Mouse (Mus musculus): ENCODE results near the gene Tmem41a. TPM values are rescaled to one million over a fixed set of nuclear protein-coding genes. Genes with fewer than 3 reads are reported as not detected.
A peak's percentile ranks its signal among the peaks of the same experiment; 100 is the strongest.
"Not testable (repeated sequence)": the region's sequence is repeated elsewhere in the genome, so short reads cannot be mapped to it uniquely, and the experiment has no call there.

The Tmem41a gene
- 31.7 and 32.8 TPM in 2 replicates for polyA plus RNA-seq (2016; fragmentation: Nextera tagmentation; extraction: Ambion mirVana)

GRCm38 (mm10) chr16:21946761-21947715 is at the start of gene Tmem41a:
Tmem41a (minus strand) TSS chr16:21947552.
- 1% methylated on average over 60 of the region's 63 CpGs for WGBS (ENCODE audit: insufficient replicate concordance)
- Histone ChIP-seq H3K27ac (peak within 1 kb of the TSS; percentile 64), H3K27me3 (replicated peaks) (peaks cover 6% of the 10 kb centered on the region; the same call in 1 of the 2 replicates), H3K36me3 (peaks cover 8% of the 10 kb centered on the region), H3K4me2 (peak within 1 kb of the TSS; percentile 83), H3K4me3 (peak within 1 kb of the TSS; percentile 71), H3K9ac (peak within 1 kb of the TSS; percentile 78), H3K4me1 (peaks cover 24% of the 10 kb centered on the region), H3K9me3 (replicated peaks) (no peaks in the 10 kb centered on the region)
- peak; percentile 95 for ATAC-seq

- Histone ChIP-seq H3K9ac (peak overlapping the region; percentile 64), H3K27ac (peak overlapping the region; percentile 92), H3K4me3 (peak overlapping the region; percentile 28; the same call in 1 of the 2 replicates), H3K27me3 (replicated peaks) (no peaks in the 10 kb centered on the region), H3K9me3 (replicated peaks) (no peaks in the 10 kb centered on the region), H3K4me2 (peak overlapping the region; percentile 63), H3K4me1 (peaks cover 39% of the 10 kb centered on the region), H3K36me3 (no peaks in the 10 kb centered on the region)
- peak; percentile 78 for ATAC-seq
- 22% methylated on average over 4 of the region's 4 CpGs for WGBS (ENCODE audit: insufficient replicate concordance)
Observed at GRCm38 (mm10) chr16:21996402-21996801, 49.0 kb upstream of the Tmem41a start.

GRCm38 (mm10) chr16:21995304-21995703 is 48.0 kb upstream of the Tmem41a start, which contains the start of gene Liph:
Liph (minus strand) TSS chr16:21995663.
- peak within 1 kb of the TSS; percentile 29 for H3K4me3 ChIP-seq
- H3K4me1 ChIP-seq, result peaks cover 39% of the 10 kb centered on the region
- peak within 1 kb of the TSS; percentile 64 for H3K9ac ChIP-seq
- ATAC-seq, result no peak
- 17% methylated on average over 16 of the region's 16 CpGs for WGBS (ENCODE audit: insufficient replicate concordance)
- H3K27ac ChIP-seq, result peak within 1 kb of the TSS; percentile 92
- H3K27me3 ChIP-seq (replicated peaks), result no peaks in the 10 kb centered on the region
- peak within 1 kb of the TSS; percentile 63 for H3K4me2 ChIP-seq
- H3K9me3 ChIP-seq (replicated peaks), result no peaks in the 10 kb centered on the region
- no peaks in the 10 kb centered on the region for H3K36me3 ChIP-seq

GRCm38 (mm10) chr16:21991774-21992173 is 44.4 kb upstream of the Tmem41a start:
- ATAC-seq, result no peak
- H3K36me3 ChIP-seq, result no peaks in the 10 kb centered on the region
- WGBS (ENCODE audit: insufficient replicate concordance), result 73% methylated on average over 2 of the region's 2 CpGs
- H3K27me3 ChIP-seq (replicated peaks), result no peaks in the 10 kb centered on the region
- no peaks in the 10 kb centered on the region for H3K9me3 ChIP-seq (replicated peaks)
- H3K9ac ChIP-seq, result no peak overlapping the region
- H3K4me2 ChIP-seq, result no peak overlapping the region
- H3K27ac ChIP-seq, result no peak overlapping the region
- H3K4me3 ChIP-seq, result no peak overlapping the region
- H3K4me1 ChIP-seq, result peaks cover 22% of the 10 kb centered on the region

- not testable (repeated sequence) for H3K9me3 ChIP-seq (replicated peaks); H3K4me2 ChIP-seq; H3K4me3 ChIP-seq; ATAC-seq; H3K9ac ChIP-seq; H3K27me3 ChIP-seq (replicated peaks); H3K27ac ChIP-seq; H3K36me3 ChIP-seq
- peaks cover 13% of the 10 kb centered on the region for H3K4me1 ChIP-seq
Observed at GRCm38 (mm10) chr16:21990893-21991292, 43.5 kb upstream of the Tmem41a start.

- no peaks in the 10 kb centered on the region for H3K4me1 ChIP-seq
- H3K27me3 ChIP-seq (replicated peaks), result no peaks in the 10 kb centered on the region
- no peak overlapping the region for H3K4me2 ChIP-seq
- no peak overlapping the region for H3K4me3 ChIP-seq
- 65% methylated on average over 5 of the region's 5 CpGs for WGBS (ENCODE audit: insufficient replicate concordance)
- no peaks in the 10 kb centered on the region for H3K36me3 ChIP-seq
- H3K27ac ChIP-seq, result no peak overlapping the region
- no peak for ATAC-seq
- H3K9me3 ChIP-seq (replicated peaks), result no peaks in the 10 kb centered on the region
- no peak overlapping the region for H3K9ac ChIP-seq
Observed at GRCm38 (mm10) chr16:21987956-21988355, 40.6 kb upstream of the Tmem41a start.

GRCm38 (mm10) chr16:21986191-21986590 is 38.8 kb upstream of the Tmem41a start:
- no peaks in the 10 kb centered on the region for H3K27me3 ChIP-seq (replicated peaks)
- H3K36me3 ChIP-seq, result no peaks in the 10 kb centered on the region
- no peak overlapping the region for H3K4me3 ChIP-seq
- H3K9ac ChIP-seq, result no peak overlapping the region
- no peaks in the 10 kb centered on the region for H3K9me3 ChIP-seq (replicated peaks)
- H3K4me1 ChIP-seq, result no peaks in the 10 kb centered on the region
- 53% methylated on average over 3 of the region's 3 CpGs for WGBS (ENCODE audit: insufficient replicate concordance)
- no peak overlapping the region for H3K27ac ChIP-seq
- ATAC-seq, result no peak
- H3K4me2 ChIP-seq, result no peak overlapping the region

GRCm38 (mm10) chr16:21984091-21984490 is 36.7 kb upstream of the Tmem41a start:
- Histone ChIP-seq H3K36me3 (no peaks in the 10 kb centered on the region), H3K9ac (no peak overlapping the region), H3K27me3 (replicated peaks) (no peaks in the 10 kb centered on the region), H3K4me3 (no peak overlapping the region), H3K27ac (no peak overlapping the region), H3K4me2 (no peak overlapping the region), H3K4me1 (no peaks in the 10 kb centered on the region), H3K9me3 (replicated peaks) (no peaks in the 10 kb centered on the region)
- WGBS (ENCODE audit: insufficient replicate concordance), result 81% methylated on average over 12 of the region's 12 CpGs
- ATAC-seq, result no peak

GRCm38 (mm10) chr16:21983581-21983980 is 36.2 kb upstream of the Tmem41a start:
- Histone ChIP-seq H3K27me3 (replicated peaks) (no peaks in the 10 kb centered on the region), H3K9ac (no peak overlapping the region), H3K27ac (no peak overlapping the region), H3K4me3 (no peak overlapping the region), H3K4me2 (no peak overlapping the region), H3K36me3 (no peaks in the 10 kb centered on the region), H3K9me3 (replicated peaks) (no peaks in the 10 kb centered on the region), H3K4me1 (no peaks in the 10 kb centered on the region)
- WGBS (ENCODE audit: insufficient replicate concordance), result 78% methylated on average over 4 of the region's 4 CpGs
- ATAC-seq, result no peak

- ATAC-seq, result no peak
- WGBS (ENCODE audit: insufficient replicate concordance), result 84% methylated on average over 9 of the region's 9 CpGs
Observed at GRCm38 (mm10) chr16:21983146-21983545, 35.8 kb upstream of the Tmem41a start.

GRCm38 (mm10) chr16:21977347-21977746 is 30.0 kb upstream of the Tmem41a start:
- 62% methylated on average over 5 of the region's 5 CpGs for WGBS (ENCODE audit: insufficient replicate concordance)
- H3K36me3 ChIP-seq, result no peaks in the 10 kb centered on the region
- H3K4me1 ChIP-seq, result peaks cover 8% of the 10 kb centered on the region; the same call in 1 of the 2 replicates
- no peak overlapping the region for H3K4me3 ChIP-seq
- ATAC-seq, result no peak
- H3K9me3 ChIP-seq (replicated peaks), result no peaks in the 10 kb centered on the region
- no peak overlapping the region for H3K27ac ChIP-seq
- peaks cover 19% of the 10 kb centered on the region for H3K27me3 ChIP-seq (replicated peaks)
- no peak overlapping the region for H3K4me2 ChIP-seq
- no peak overlapping the region for H3K9ac ChIP-seq

More at GRCm38 (mm10) chr16:21983146-21983545, 35.8 kb upstream of the Tmem41a start:
- H3K36me3 ChIP-seq, result no peaks in the 10 kb centered on the region
- H3K4me3 ChIP-seq, result no peak overlapping the region
- no peaks in the 10 kb centered on the region for H3K4me1 ChIP-seq
- H3K4me2 ChIP-seq, result no peak overlapping the region
- H3K27me3 ChIP-seq (replicated peaks), result no peaks in the 10 kb centered on the region
- H3K9me3 ChIP-seq (replicated peaks), result no peaks in the 10 kb centered on the region
- H3K9ac ChIP-seq, result no peak overlapping the region
- H3K27ac ChIP-seq, result no peak overlapping the region

- Histone ChIP-seq H3K4me3 (no peak overlapping the region), H3K4me1 (peaks cover 8% of the 10 kb centered on the region; the same call in 1 of the 2 replicates), H3K27me3 (replicated peaks) (peaks cover 19% of the 10 kb centered on the region), H3K9ac (no peak overlapping the region), H3K9me3 (replicated peaks) (no peaks in the 10 kb centered on the region), H3K27ac (no peak overlapping the region), H3K4me2 (peak overlapping the region; percentile 33), H3K36me3 (no peaks in the 10 kb centered on the region)
- ATAC-seq, result no peak
- WGBS (ENCODE audit: insufficient replicate concordance), result 18% methylated on average over 16 of the region's 16 CpGs
Observed at GRCm38 (mm10) chr16:21976203-21976602, 28.9 kb upstream of the Tmem41a start.
